Mouse (Mus musculus): ENCODE data around the gene Tbc1d10a. TPM values are rescaled to one million over a fixed set of nuclear protein-coding genes. Genes with fewer than 3 reads are reported as not detected.
A peak's percentile ranks its signal among the peaks of the same experiment; 100 is the strongest.

The Tbc1d10a gene
- polyA plus RNA-seq, 1 experiment from 2014 or later = 50.9 TPM

- POLR2A ChIA-PET = interaction anchor here (0.5 kb wide), 1 partner anchor 9 kb away, joined by 3 read pairs; no protein-coding TSS in a partner anchor
- CTCF ChIA-PET = interaction anchor here (1.5 to 3.1 kb wide), 4 partner anchors 10 to 75 kb away, joined by 4 to 19 read pairs (median 8); no protein-coding TSS in a partner anchor
- in situ Hi-C loops (cut with MboI; ENCODE audit: low pct_unique_long_range_greater_than_20kb) = no loop called here
- TF ChIP-seq CTCF (IDR thresholded peaks at IDR 0.05) = peak; percentile 88
- H3K27me3 ChIP-seq = no peaks in the 10 kb centered on the region
- DNase-seq (ENCODE audit: low read depth, low spot score) (no peak), ATAC-seq (no peak)
Observed at GRCm38 (mm10) chr11:4209556-4209955, 23.0 kb downstream of the Tbc1d10a start.

DNA sequence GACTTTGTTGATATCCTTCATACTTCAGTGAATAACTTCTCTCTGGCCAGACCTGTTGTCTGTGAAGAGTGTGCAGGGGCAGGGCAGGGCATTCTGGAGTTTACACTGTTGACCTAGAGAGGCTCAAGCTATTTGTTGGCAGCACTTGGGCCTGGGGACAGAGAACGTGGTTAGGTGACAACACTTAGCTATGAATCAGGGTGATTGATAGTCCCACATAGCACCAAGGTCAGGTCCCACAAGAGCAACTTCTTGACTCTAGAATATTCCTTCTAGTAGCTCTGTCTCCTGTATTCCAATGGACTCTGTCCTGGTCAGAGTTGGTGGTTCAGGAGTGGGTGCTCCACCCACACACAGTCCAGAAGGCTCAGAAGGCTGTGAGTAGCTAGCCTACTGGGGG, 24.2 kb downstream of the Tbc1d10a start:
- in situ Hi-C loops (cut with MboI; ENCODE audit: low pct_unique_long_range_greater_than_20kb) = loop anchor here (10.0 kb wide), 1 partner anchor 156 kb away; no protein-coding TSS in a partner anchor
- no peak for TF ChIP-seq CTCF (IDR thresholded peaks at IDR 0.05)
- no peaks in the 10 kb centered on the region for H3K27me3 ChIP-seq
- ChIA-PET CTCF (interaction anchor here (0.9 to 3.1 kb wide), 6 partner anchors 9 to 32 kb away, joined by 3 to 19 read pairs (median 5); partner anchors contain the start of gene Tbc1d10a), POLR2A (interaction anchor here (0.7 kb wide), 1 partner anchor 18 kb away, joined by 3 read pairs; no protein-coding TSS in a partner anchor)
- no peak for DNase-seq (ENCODE audit: low read depth, low spot score)
- ATAC-seq = no peak

GRCm38 (mm10) chr11:4213107-4213506, 26.5 kb downstream of the Tbc1d10a start:
- CTCF ChIA-PET = interaction anchor here (0.9 to 2.0 kb wide), 2 partner anchors 29 to 42 kb away, joined by 3 to 6 read pairs; no protein-coding TSS in a partner anchor
- DNase-seq (ENCODE audit: low read depth, low spot score) = no peak
- no peak for ATAC-seq
- TF ChIP-seq CTCF (IDR thresholded peaks at IDR 0.05) = no peak
- POLR2A ChIA-PET = interaction anchor here (1.0 kb wide), 1 partner anchor 27 kb away, joined by 3 read pairs; no protein-coding TSS in a partner anchor
- in situ Hi-C loops (cut with MboI; ENCODE audit: low pct_unique_long_range_greater_than_20kb) = loop anchor here (10.0 kb wide), 1 partner anchor 158 kb away; no protein-coding TSS in a partner anchor
- no peaks in the 10 kb centered on the region for H3K27me3 ChIP-seq

DNA sequence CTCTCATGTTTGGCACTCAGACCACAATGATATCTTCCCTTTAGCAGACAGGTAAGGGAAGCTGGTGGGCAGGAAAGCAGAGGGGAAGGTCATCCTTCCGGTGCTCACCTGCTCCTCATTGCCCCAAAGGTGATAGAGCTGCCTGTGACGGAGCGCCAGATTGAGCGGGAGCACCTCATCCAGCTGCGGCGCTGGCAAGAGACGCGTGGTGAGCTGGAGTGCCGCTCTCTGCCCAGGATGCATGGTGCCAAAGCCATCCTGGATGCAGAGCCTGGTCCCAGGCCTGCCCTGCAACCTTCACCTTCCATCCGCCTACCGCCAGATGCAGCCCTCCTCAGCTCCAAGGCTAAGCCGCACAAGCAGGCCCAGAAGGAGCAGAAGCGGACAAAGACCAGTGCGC, 28.0 kb downstream of the Tbc1d10a start:
- ATAC-seq (no peak), DNase-seq (ENCODE audit: low read depth, low spot score) (no peak)
- ChIA-PET POLR2A (no interaction called here), CTCF (interaction anchor here (2.0 kb wide), 1 partner anchor 31 kb away, joined by 6 read pairs; no protein-coding TSS in a partner anchor)
- TF ChIP-seq CTCF (IDR thresholded peaks at IDR 0.05) = no peak
- H3K27me3 ChIP-seq = no peaks in the 10 kb centered on the region
- in situ Hi-C loops (cut with MboI; ENCODE audit: low pct_unique_long_range_greater_than_20kb) = loop anchor here (10.0 kb wide), 1 partner anchor 160 kb away; no protein-coding TSS in a partner anchor

DNA sequence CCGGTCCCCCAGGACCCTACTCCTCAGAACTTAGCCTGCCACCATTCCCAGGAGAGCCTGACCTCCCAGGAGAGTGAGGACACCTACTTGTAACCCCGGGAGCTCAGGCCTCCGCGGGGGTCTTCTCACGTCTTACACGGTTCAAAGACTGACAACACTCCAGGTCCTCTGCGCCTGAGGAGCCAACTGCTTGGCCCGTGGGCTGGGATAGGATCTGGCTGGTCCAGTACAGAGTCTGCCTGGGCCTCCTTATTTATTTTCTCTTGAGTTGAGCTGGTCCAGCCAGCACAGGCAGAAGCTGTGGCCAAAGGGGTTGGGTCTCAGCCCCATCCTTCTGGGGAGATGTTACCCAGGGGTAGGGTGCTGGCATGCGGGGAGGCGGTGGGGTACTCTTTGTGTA, 28.5 kb downstream of the Tbc1d10a start:
- in situ Hi-C loops (cut with MboI; ENCODE audit: low pct_unique_long_range_greater_than_20kb) = loop anchor here (5.0 to 10.0 kb wide), 2 partner anchors 78 to 160 kb away; partner anchors contain the start of gene Rnf215
- POLR2A ChIA-PET = no interaction called here
- DNase-seq (ENCODE audit: low read depth, low spot score) (no peak), ATAC-seq (no peak)
- no peak for TF ChIP-seq CTCF (IDR thresholded peaks at IDR 0.05)
- no peaks in the 10 kb centered on the region for H3K27me3 ChIP-seq
- CTCF ChIA-PET = interaction anchor here (1.2 to 1.8 kb wide), 3 partner anchors 31 to 325 kb away, joined by 3 to 10 read pairs (median 4); partner anchors contain the start of gene Rnf215

DNA sequence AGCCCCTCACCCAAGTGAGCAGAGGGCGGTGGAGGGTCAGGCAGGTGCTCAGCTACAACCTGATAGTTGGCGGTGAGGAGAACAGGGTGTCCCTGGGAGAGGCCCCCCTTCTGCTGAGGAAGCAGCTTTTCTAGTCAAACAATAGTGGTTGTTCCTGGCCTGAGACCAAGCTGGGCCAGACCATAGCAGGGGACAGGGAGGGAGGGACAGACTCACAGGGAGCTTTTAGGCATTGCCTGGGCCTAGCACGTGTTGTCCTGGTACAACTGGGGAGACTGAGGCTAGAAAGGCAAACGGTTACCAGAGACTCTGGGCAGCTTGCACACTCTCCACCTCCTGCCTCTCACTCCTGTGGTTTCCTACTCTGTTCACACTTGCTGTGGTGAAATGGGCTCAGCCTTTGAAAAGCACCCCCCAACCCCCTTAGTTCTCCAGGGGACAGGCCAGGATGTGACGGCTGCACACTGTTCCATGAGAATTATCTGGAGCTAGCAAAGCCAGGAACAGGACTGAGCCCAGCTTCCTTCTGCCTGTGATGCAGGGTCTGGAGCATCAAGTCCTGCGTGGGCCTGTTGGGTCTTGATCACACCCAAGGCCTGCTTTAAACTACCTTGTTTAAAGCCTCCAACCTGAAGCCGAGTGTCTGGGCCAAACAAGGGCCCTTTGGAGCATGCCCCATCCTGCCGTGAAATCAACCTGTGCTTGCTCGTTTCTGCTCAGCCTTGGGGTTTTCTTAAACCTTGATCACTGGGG, 29.8 kb downstream of the Tbc1d10a start:
- ChIA-PET POLR2A (interaction anchor here (0.5 to 1.1 kb wide), 3 partner anchors 10 to 34 kb away, joined by 4 to 5 read pairs (median 4); no protein-coding TSS in a partner anchor), CTCF (interaction anchor here (1.2 to 1.8 kb wide), 5 partner anchors 26 to 324 kb away, joined by 3 to 10 read pairs (median 3); partner anchors contain the start of gene Rnf215)
- no peak for DNase-seq (ENCODE audit: low read depth, low spot score)
- in situ Hi-C loops (cut with MboI; ENCODE audit: low pct_unique_long_range_greater_than_20kb) = loop anchor here (5.0 to 10.0 kb wide), 2 partner anchors 79 to 162 kb away; partner anchors contain the start of gene Rnf215
- no peak for ATAC-seq
- no peak for TF ChIP-seq CTCF (IDR thresholded peaks at IDR 0.05)
- no peaks in the 10 kb centered on the region for H3K27me3 ChIP-seq

DNA sequence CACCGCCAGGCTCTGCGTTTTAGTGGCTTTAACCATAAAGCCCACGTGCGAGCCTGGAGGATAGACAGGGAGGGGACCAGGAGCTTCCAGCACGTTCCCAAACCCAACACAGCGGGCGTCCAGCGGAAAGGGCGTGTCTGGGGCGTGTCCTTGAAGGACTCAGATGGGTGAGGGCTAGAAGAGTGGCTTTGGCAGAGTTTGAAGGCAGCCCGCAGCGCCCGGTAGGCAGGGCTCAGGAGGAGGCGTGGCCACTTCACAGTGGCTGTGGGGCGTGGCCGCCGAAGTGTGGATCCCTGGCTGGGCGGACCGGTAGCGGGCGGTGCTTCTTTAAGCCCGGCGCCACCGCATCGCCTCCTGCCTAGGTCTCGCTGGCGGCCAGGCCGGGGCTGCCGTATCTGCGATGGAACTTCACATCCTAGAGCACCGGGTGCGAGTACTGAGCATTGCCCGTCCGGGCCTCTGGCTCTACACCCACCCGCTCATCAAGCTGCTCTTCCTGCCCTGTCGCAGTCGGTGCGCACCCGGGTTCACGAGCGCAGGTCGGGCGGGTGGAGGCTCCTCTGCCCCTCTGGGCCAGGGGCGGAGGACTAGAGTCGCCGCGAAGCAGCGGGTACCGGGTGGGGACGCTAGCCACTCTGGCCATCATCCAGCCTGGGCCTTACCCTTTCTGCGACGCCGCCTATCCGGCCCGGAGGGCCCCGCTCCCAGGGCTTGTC, 31.5 kb downstream of the Tbc1d10a start, which contains the start of gene Castor1:
Gene Castor1 (plus strand): TSS at position 312 of the 716 bp plus-strand sequence.
- no peak for ATAC-seq

GRCm38 (mm10) chr11:4218637-4219036, 32.0 kb downstream of the Tbc1d10a start:
- no peak for TF ChIP-seq CTCF (IDR thresholded peaks at IDR 0.05)
- no peak for ATAC-seq
- no peaks in the 10 kb centered on the region for H3K27me3 ChIP-seq
- POLR2A ChIA-PET = interaction anchor here (1.2 kb wide), 1 partner anchor 35 kb away, joined by 5 read pairs; no protein-coding TSS in a partner anchor
- no peak for DNase-seq (ENCODE audit: low read depth, low spot score)
- in situ Hi-C loops (cut with MboI; ENCODE audit: low pct_unique_long_range_greater_than_20kb) = loop anchor here (5.0 to 10.0 kb wide), 2 partner anchors 81 to 164 kb away; partner anchors contain the start of gene Rnf215
- CTCF ChIA-PET = interaction anchor here (0.8 to 2.0 kb wide), 15 partner anchors 9 to 208 kb away, joined by 3 to 24 read pairs (median 5); partner anchors contain the start of genes Lif, Rnf215 and Tbc1d10a

More for the DNA sequence above, 31.5 kb downstream of the Tbc1d10a start, which contains the start of gene Castor1:
- in situ Hi-C loops (cut with MboI; ENCODE audit: low pct_unique_long_range_greater_than_20kb) = loop anchor here (5.0 to 10.0 kb wide), 2 partner anchors 81 to 163 kb away; partner anchors contain the start of gene Rnf215
- no peak for DNase-seq (ENCODE audit: low read depth, low spot score)
- H3K27me3 ChIP-seq = no peaks in the 10 kb centered on the region
- TF ChIP-seq CTCF (IDR thresholded peaks at IDR 0.05) = no peak
- POLR2A ChIA-PET = interaction anchor here (1.2 kb wide), 1 partner anchor 34 kb away, joined by 5 read pairs; no protein-coding TSS in a partner anchor
- CTCF ChIA-PET = interaction anchor here (1.0 to 2.0 kb wide), 7 partner anchors 8 to 100 kb away, joined by 4 to 24 read pairs (median 6); partner anchors contain the start of genes Lif and Rnf215

DNA sequence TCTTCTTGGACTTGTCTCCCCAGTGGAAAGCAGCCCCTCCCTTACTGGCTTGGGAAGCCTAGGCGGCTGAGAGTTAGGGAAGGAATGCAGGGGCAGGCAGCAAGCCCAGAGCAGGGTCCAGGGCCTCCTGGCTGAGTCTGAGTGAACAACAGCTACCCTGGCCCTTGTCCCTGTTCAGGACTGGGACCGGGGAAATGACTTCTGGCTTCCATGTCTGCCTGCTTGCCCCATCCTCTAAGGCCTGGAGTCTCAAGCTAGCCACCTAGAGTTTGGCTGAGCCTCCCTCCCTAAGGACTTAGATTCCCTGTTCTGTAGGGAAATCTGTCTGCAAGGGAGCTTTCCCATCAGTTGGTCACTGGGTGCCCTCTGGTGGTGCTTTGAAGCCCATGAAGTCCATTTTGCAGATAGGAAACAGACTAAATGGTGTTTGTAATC, 32.7 kb downstream of the Tbc1d10a start:
- peak; percentile 41 for ATAC-seq
- DNase-seq (ENCODE audit: low read depth, low spot score) = no peak
- H3K27me3 ChIP-seq = no peaks in the 10 kb centered on the region
- TF ChIP-seq CTCF (IDR thresholded peaks at IDR 0.05) = no peak
- in situ Hi-C loops (cut with MboI; ENCODE audit: low pct_unique_long_range_greater_than_20kb) = loop anchor here (5.0 to 10.0 kb wide), 2 partner anchors 82 to 165 kb away; partner anchors contain the start of gene Rnf215
- CTCF ChIA-PET = interaction anchor here (0.8 to 2.0 kb wide), 29 partner anchors 10 to 232 kb away, joined by 3 to 24 read pairs (median 4); partner anchors contain the start of genes Lif, Rnf215 and Tbc1d10a
- POLR2A ChIA-PET = interaction anchor here (0.6 to 1.5 kb wide), 6 partner anchors 33 to 197 kb away, joined by 3 to 5 read pairs (median 4); partner anchors contain the start of genes Rnf215 and Tbc1d10a
